Mouse (Mus musculus) gastrocnemius, adult 18-20 months (tissue): ENCODE results near the gene Stau1. TPM values are rescaled to one million over a fixed set of nuclear protein-coding genes. Genes with fewer than 3 reads are reported as not detected.

Experiments
- DNase-seq: peaks from one replicate; pipeline ENCODE4 v3.0.0; 2021; ENCODE audit warnings: low spot score
- total RNA-seq, 2 experiments: library from RNA; stranded (reverse); gene quantifications; 2 replicates each; pipeline ENCODE4 v1.2.3; 2021

Stau1 gene
- total RNA-seq, 2 experiments from 2014 or later = 35.7 to 38.2 TPM

DNA sequence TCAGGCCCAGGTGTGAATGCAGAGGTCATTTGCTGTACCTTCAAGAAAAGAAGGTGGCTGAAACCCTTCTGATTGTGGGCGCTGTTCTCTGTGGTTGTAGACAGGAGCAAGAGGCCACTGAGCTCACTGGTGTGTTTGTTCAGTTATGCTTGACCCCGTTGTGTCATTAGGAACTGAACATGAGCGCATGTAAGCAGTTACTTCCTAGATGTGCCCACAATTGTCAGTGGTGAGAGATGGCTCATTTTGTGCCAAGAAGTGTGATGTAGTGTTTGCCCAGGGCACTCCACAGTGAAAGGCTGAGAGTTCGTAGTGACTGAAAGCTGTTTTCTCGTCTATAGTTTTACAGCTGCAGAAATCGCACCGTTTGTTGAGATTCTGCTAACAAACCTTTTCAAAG, 60.5 kb downstream of the Stau1 start:
- no peak for DNase-seq

DNA sequence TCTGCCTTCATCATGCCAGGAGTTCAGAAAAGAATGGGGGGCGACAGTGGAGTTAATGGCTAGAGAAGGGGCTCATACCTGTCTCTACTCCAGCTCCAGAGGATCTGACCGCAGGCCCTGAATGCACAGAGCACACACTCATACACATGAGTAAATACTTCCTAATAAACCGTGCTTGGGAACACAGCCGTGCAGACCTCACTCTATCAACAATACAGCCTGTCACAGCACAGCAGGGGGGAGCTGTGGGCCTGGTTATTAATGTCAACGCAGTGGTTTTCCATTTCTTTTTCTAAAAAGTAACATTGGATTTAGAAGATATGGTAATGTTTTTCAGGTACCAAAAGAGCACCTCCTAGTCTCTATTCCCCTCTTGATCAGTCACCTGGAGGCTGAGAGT, 61.7 kb downstream of the Stau1 start:
- no peak for DNase-seq

DNA sequence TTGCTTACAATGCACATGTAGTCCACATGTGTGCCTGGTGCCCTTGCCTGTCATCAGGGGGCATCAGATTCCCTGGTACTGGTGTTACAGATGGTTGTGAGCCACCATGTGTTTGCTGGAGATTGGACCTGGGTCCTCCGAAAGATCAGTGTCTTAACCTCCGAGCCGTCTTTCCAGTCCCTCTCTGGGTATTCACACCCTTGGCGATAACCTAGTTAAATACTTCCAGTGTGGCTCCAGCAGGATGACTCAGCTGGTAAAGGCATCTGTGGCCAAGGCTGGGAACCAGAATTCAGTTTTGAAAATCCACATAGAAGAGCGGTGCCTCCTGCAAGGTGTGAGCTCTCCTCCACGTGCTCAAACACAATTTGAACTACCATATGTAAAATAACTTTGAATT, 62.2 kb downstream of the Stau1 start:
- no peak for DNase-seq

DNA sequence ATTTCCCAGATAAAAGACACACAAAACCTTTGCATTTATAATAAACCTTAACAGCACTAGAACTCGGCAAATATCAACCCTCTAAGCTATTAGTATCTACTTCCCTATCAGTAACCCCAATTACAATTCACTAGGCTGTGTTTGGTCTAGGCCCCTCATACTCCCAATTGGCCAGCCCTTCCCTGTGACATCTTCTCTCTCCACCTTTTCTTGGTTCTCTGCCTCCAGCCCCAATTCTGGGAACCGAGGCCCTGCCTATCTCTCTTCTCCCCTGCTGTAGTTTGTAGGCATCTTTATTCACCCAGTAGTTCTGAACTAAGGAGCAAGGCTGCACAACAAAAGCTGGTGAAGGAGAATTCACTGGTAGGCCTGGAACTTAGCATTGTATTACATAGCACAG, 72.1 kb downstream of the Stau1 start:
- DNase-seq = no peak

DNA sequence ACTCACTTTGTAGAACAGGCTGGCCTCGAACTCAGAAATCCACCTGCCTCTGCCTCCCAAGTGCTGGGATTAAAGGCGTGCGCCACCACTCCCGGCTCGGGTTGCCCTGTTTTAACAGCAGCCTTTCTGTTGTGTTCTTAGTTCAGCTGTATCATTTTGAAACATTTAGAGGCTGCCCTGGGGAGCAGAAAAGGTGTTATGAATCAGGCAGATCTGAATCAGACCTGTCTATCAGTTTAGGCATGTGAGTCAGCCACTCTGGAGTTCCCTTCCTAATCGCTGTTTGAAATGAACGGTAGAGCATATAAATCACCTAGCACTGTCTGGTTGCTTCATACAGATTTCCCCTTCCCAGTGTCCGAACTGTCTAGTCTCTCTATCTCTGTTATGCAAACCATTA, 85.6 kb downstream of the Stau1 start:
- no peak for DNase-seq

DNA sequence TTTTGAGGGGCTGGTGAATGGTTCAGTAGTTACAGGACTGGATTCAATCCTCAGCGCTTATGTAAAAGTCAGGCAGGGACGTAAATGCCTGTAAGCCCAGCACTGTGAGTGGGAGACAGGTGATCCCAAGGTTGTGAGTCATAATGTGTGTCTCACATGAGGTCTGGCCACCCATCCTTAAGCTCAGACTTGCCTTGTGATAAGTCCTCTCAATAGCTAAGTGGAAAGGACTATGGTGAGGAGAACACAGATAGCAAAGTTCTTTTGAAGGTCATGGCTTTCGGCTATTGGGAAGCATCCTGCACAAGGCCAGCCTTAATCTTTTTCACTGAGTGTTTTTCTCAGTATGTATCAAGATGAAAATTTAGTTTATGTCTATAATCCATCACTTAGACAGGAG, 86.4 kb downstream of the Stau1 start:
- no peak for DNase-seq

DNA sequence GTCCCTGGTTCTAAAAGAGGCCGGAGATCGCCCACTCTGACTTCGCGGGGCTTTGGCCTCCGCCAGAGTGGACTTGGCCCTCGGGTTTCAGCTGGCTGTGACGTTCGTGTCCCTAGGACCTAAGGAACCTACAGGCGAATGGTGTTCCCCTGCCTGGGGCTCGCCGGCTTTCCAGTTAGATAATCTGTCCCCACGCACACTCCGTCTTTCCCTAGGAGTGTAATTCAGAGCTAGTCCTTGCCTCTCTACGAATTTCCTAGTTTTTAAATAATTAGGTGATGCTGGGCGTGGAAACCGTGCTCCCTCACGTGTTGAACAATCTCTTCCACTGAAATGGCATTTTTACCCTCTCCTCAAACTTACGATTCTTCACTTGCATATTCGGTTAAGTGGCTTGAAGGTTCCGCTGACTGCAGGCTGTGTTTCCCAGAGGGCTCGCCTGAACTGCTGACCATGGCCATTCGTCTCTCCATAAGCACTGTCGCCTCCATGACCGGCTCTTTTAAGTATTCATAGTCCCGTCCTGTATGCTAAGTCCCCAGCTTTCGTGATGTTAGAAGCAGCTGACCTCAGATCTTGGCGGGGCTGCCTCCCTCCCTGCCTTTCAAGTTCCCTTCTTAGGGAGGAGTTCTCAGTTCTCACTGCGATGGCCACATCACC, 89.4 kb downstream of the Stau1 start:
- DNase-seq = no peak

DNA sequence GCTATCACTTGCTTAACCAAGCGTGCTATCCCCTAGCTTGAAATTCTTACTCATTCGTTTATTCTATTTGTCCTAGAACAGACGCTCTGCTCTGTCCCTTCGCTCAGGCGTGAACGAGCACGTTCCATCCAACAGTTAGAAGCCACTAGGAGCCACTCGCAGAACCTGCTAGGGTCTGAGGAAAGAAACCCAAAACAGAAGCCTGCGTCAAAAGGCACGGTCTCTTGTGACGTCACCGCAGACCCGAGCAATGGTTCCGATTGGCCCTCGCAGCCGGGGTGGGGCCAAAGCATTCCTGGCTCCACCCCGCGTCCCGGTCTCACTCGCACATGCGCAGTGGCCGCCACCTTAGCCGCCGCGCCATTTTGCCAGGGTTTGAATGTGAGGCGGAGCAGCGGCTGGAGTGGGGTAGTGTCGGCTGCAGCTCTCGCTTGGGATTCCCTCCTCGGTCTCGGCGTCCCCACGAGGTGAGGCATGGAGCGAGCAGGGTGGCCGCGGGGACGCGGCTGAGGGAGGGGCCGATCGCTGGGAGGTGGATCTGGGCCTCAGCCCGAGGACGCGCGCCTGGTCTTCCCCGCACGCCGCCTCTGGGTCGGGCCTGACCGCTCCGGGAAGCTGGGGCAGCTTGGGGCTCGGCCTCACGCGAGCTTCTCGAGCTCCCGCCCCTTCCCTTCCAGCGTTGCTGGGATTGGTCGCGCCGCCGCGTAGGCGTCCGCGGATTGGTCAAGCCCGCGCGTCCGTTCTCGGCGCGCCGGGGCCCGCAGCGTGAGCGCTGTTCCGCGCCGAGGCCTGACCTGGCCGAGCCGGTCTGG, 90.2 kb downstream of the Stau1 start, which contains the start of gene Cse1l:
Cse1l (plus strand) TSS at position 330 of the 812 bp plus-strand sequence.
- DNase-seq = peak; percentile 96

DNA sequence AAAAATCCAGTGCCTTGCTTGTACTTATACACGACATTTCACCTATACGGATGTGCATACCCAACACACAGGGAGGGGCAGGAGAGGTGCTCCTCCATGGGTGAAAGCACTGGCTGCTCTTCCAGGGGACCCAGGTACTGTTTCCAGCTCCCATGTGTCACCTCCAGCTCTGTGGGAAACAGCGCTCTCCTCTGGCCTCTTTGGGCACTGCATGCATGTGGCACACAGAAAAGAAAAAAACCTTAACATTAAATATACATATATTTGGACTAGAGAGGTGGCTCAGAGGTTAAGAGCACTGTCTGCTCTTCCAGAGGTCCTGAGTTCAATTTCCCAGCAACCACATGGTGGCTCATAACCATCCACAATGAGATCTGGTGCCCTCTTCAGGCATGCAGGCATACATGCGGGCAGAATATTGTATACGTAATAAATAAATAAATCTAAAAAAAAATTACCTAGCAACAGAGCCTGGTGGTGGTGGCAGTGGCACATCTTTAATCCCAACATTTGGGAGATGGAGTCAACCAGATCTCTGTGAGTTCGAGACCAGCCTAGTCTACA, 92.3 kb downstream of the Stau1 start:
- DNase-seq = no peak

DNA sequence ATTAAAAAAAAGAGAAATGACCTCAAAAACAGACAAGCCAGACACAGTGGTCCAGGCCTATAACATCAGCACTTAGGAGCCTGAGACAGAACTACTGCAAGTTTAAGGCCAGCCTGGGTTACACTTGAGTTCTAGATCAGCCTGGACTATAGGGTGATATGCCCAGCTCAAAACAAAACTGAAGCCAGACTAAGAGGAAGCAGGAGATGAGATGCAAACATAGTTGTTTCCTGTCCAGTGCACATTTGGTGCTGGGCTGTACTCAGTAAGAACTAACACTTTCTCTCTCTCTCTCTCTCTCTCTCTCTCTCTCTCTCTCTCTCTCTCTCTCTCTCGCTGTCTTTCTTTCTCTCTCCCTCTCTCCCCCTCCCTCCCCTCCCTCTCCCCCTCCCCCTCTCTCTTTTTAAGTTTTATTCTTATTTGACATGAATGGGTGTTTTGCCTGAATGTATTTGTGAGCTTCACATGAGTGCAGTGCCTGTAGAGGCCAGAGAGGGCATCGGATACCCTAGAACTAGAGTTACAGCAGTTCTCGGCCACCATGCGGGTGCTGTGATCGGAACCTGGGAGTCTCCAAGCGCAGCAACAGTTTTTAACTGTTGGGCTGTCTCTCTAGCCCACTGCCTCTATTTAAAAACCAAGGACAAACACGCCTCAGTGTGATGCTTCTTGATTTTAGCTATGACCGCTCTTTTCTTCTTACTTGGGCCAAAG, 95.2 kb downstream of the Stau1 start:
- no peak for DNase-seq

DNA sequence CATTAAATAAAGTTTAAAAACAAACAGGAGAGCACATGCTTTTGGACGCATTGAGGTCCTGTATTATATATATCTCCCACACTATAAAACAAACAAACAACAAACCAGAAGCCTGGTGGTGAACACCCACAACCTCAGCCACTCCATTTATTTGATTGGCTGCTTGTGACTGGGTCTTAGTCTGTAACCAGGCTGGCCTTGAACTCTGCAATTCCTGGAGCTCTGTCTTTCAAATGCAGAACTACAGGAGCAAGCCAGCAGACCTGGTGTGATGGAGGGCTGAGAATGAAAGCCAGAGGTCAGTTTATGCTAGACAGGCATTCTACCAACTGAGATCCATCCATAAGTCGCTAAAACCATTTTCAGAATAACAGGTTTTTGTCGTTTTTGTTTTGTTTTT, 96.4 kb downstream of the Stau1 start:
- no peak for DNase-seq

DNA sequence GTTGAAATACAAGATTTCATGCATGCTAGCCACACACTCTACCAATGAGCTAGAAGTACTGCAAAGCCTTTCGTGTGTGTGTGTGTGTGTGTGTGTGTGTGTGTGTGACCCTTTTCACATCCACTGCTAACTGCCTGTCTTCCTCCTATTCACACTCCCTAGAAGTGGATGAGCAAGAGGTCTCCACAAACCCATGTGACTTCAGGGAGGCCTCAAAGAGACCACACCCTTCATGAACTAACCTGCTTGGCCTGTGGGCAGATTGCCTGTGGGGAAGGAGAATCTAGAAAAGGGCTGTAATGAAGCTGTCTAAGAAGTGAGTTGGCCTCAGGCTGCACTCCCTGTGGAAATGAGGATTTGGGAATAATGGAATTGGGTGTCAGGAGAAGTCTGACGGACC, 96.9 kb downstream of the Stau1 start:
- no peak for DNase-seq

Other genes starting within 250 kb of the Stau1 start
- gene Trp53rkb, start 203.8 kb downstream of the Stau1 start, total RNA-seq = 1 to 10 TPM; 2.0 to 2.7 TPM
- 10 to 100 TPM; 25.8 to 30.9 TPM for gene Arfgef2, start 190.7 kb downstream of the Stau1 start, total RNA-seq
- gene Cse1l, start 90.3 kb downstream of the Stau1 start, total RNA-seq = 10 to 100 TPM; 51.8 to 59.6 TPM
- 1 to 10 TPM; 8.0 to 9.7 TPM for gene Ddx27, start 18.9 kb upstream of the Stau1 start, total RNA-seq
- 10 to 100 TPM; 25.7 to 26.8 TPM for gene Znfx1, start 66.7 kb upstream of the Stau1 start, total RNA-seq
- gene Kcnb1, start 193.9 kb upstream of the Stau1 start, total RNA-seq = 10 to 100 TPM; 22.2 to 25.8 TPM
- gene Ptgis, start 244.3 kb upstream of the Stau1 start, total RNA-seq = 1 to 10 TPM; 1.3 to 1.8 TPM